Mouse (Mus musculus) cerebellum, adult 2 months (tissue): ENCODE measurements around the gene Ppp1r13l.

Experiments used
- CTCF ChIP-seq: fragments of 200-500 bp; IDR thresholded peaks from 2 replicates; pipeline ENCODE4 v1.5.1; 2011; ENCODE audit warnings: low read depth, mild to moderate bottlenecking, control low read depth, low read length, moderate library complexity, borderline replicate concordance; ENCODE audit not compliant: insufficient read depth
- POLR2A ChIP-seq: fragments of 200-500 bp; IDR thresholded peaks from 2 replicates; pipeline ENCODE4 v1.6.1; 2011; ENCODE audit warnings: low read length, control low read depth, borderline replicate concordance; ENCODE audit not compliant: insufficient read depth

DNA sequence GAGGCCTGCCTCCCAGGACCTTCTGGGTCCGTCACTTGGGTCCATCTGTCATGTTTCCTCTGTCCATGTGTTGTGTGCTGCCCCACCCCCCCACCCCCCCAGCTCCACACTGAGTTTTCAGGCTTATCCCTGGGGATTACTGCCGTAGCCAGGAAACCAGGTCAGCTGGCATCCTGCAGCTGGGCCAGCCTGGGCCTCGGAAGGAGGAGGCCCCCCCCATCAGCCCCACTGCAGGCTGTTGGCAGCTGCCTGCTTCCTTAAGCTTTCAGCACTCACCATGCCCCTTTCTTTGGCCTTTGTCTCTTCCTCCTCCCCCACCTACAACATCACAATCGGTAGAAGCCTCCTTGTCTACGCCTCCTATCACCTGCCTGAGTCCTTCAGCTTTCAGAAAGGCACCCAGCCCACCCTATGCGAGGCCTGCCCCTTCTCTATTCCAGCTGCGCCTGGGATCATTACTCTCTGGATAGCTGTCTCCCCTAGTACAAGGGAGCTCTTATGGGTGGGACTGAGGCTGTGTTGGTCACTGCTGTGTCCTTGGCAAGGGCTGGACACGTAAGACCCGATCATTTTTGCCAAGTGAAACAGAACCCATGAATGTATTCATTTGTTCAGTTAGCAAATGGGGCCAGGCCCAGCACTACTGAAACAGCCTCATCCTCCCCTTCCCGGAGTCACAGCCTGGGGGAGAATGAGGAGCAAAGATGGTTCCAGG, 29.3 kb downstream of the Ppp1r13l start:
- TF ChIP-seq CTCF (no peak), POLR2A (no peak)
